Mouse (Mus musculus): ENCODE data around the gene Mcoln2. TPM values are rescaled to one million over a fixed set of nuclear protein-coding genes. Genes with fewer than 3 reads are reported as not detected.

Gene Mcoln2
- polyA plus RNA-seq, 1 experiment from 2014 or later = 4.5 TPM

- Histone ChIP-seq H3K9ac (replicated peaks) (no peak overlapping the region), H3K27me3 (ENCODE audit: insufficient read depth, low read length) (no peaks in the 10 kb centered on the region), H3K4me3 (ENCODE audit: low read depth, low read length) (no peak overlapping the region), H3K27ac (ENCODE audit: low read depth) (no peak overlapping the region), H3K4me2 (ENCODE audit: low read depth, low read length) (peak overlapping the region; percentile 40; the same call in 1 of the 2 replicates), H3K36me3 (replicated peaks; ENCODE audit: insufficient read depth, low read length) (no peaks in the 10 kb centered on the region), H3K4me1 (ENCODE audit: insufficient read depth) (no peaks in the 10 kb centered on the region; the same call in 1 of the 2 replicates), H3K9me3 (ENCODE audit: low read length) (no peaks in the 10 kb centered on the region)
- whole genome bisulfite sequencing (ENCODE audit: insufficient replicate concordance) = 55% methylated on average over 7 of the region's 7 CpGs
- ATAC-seq (peak; percentile 47; the same call in 1 of the 2 replicates), DNase-seq (no peak)
- TF ChIP-seq EP300 (IDR thresholded peaks at IDR 0.05; ENCODE audit: low read depth) = no peak
- no peak for TF ChIP-seq CTCF (IDR thresholded peaks at IDR 0.05; ENCODE audit: low read depth)
Observed at GRCm38 (mm10) chr3:146177295-146177694, 27.7 kb downstream of the Mcoln2 start.

- ATAC-seq (peak; percentile 87), DNase-seq (peak; percentile 81)
- peak; percentile 84 for TF ChIP-seq CTCF (IDR thresholded peaks at IDR 0.05; ENCODE audit: low read depth)
- TF ChIP-seq EP300 (IDR thresholded peaks at IDR 0.05; ENCODE audit: low read depth) = 0 out of 2 replicates have a peak, but pooled peaks have one; percentile 27
- whole genome bisulfite sequencing (ENCODE audit: insufficient replicate concordance) = 9% methylated on average over 16 of the region's 16 CpGs
- Histone ChIP-seq H3K36me3 (replicated peaks; ENCODE audit: insufficient read depth, low read length) (no peaks in the 10 kb centered on the region), H3K4me2 (ENCODE audit: low read depth, low read length) (peak overlapping the region; percentile 40; the same call in 1 of the 2 replicates), H3K4me3 (ENCODE audit: low read depth, low read length) (no peak overlapping the region), H3K27ac (ENCODE audit: low read depth) (no peak overlapping the region), H3K4me1 (ENCODE audit: insufficient read depth) (no peaks in the 10 kb centered on the region; the same call in 1 of the 2 replicates), H3K27me3 (ENCODE audit: insufficient read depth, low read length) (no peaks in the 10 kb centered on the region), H3K9me3 (ENCODE audit: low read length) (no peaks in the 10 kb centered on the region), H3K9ac (replicated peaks) (no peak overlapping the region)
Observed at GRCm38 (mm10) chr3:146177748-146178582, 28.3 kb downstream of the Mcoln2 start.

DNA sequence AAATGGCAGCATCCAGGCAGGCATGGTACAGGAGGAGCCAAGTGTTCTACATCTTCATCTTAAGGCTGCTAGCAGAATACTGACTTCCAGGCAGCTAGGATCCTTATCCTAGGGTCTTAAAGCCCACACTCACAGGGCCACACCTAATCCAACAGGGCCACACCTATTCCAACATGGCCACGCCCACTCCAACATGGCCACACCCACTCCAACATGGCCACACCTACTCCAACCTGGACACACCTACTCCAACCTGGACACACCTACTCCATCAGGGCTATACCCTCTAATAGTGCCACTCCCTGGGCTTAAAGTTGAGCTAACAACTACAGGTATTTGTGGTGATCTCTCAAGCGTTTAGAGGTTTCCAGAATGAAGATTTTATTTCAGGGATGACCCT, 30.7 kb downstream of the Mcoln2 start:
- TF ChIP-seq CTCF (IDR thresholded peaks at IDR 0.05; ENCODE audit: low read depth) = no peak
- no peak for TF ChIP-seq EP300 (IDR thresholded peaks at IDR 0.05; ENCODE audit: low read depth)
- Histone ChIP-seq H3K36me3 (replicated peaks; ENCODE audit: insufficient read depth, low read length) (no peaks in the 10 kb centered on the region), H3K27me3 (ENCODE audit: insufficient read depth, low read length) (no peaks in the 10 kb centered on the region), H3K4me2 (ENCODE audit: low read depth, low read length) (no peak overlapping the region), H3K9ac (replicated peaks) (no peak overlapping the region), H3K4me1 (ENCODE audit: insufficient read depth) (no peaks in the 10 kb centered on the region; the same call in 1 of the 2 replicates), H3K27ac (ENCODE audit: low read depth) (no peak overlapping the region), H3K4me3 (ENCODE audit: low read depth, low read length) (no peak overlapping the region), H3K9me3 (ENCODE audit: low read length) (no peaks in the 10 kb centered on the region)
- 36% methylated on average over 2 of the region's 2 CpGs for WGBS (ENCODE audit: insufficient replicate concordance)
- ATAC-seq (no peak), DNase-seq (peak; percentile 27)

- ATAC-seq (no peak), DNase-seq (peak; percentile 68)
- no peak overlapping the region for H3K4me3 ChIP-seq (ENCODE audit: low read depth, low read length)
- no peak overlapping the region for H3K9ac ChIP-seq (replicated peaks)
- H3K27me3 ChIP-seq (ENCODE audit: insufficient read depth, low read length) = no peaks in the 10 kb centered on the region
- H3K9me3 ChIP-seq (ENCODE audit: low read length) = no peaks in the 10 kb centered on the region
- 44% methylated on average over 3 of the region's 3 CpGs for WGBS (ENCODE audit: insufficient replicate concordance)
- H3K4me2 ChIP-seq (ENCODE audit: low read depth, low read length) = no peak overlapping the region
- H3K27ac ChIP-seq (ENCODE audit: low read depth) = no peak overlapping the region
- H3K4me1 ChIP-seq (ENCODE audit: insufficient read depth) = no peaks in the 10 kb centered on the region; the same call in 1 of the 2 replicates
- TF ChIP-seq EP300 (IDR thresholded peaks at IDR 0.05; ENCODE audit: low read depth) = no peak
- peak; percentile 69 for TF ChIP-seq CTCF (IDR thresholded peaks at IDR 0.05; ENCODE audit: low read depth)
- no peaks in the 10 kb centered on the region for H3K36me3 ChIP-seq (replicated peaks; ENCODE audit: insufficient read depth, low read length)
Observed at GRCm38 (mm10) chr3:146180986-146181385, 31.4 kb downstream of the Mcoln2 start.

DNA sequence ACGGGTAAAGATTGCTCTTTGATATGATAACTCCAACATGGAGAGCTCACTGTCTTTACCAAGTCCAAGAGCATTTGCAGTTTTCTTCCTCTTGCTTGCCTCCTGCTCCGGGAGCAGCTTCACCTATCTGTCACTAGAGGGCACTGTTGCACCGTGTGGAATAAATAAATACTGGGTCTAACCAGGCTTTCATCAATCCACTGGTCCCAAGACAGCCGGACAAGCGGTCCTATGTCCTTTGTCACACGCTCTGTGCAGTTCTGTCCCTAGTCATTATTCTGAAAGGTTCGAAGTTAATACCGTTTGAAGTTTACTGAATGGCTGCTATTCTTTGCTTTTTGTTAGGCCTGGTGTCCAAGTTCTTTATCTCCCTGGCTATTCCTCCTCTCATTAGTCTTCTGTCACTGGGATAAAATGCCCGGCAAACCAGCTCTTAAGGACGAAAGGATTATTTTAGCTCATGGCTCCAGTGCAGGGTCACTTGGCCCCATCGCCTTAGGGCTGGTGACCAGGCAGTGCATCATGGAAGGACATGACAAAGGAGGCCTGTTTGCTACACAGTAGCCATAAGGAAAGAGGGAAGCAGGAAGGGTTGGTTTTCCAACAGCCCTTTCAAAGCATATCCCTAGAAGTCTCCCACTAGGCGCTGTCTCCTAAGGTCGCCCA, 35.5 kb downstream of the Mcoln2 start:
- peak; percentile 52 for DNase-seq
- peak; percentile 31; the same call in 1 of the 2 replicates for ATAC-seq

GRCm38 (mm10) chr3:146186033-146186432, 36.4 kb downstream of the Mcoln2 start:
- no peaks in the 10 kb centered on the region for H3K4me1 ChIP-seq (ENCODE audit: insufficient read depth)
- ATAC-seq (no peak), DNase-seq (no peak)
- no peak overlapping the region for H3K9ac ChIP-seq (replicated peaks)
- no peak overlapping the region for H3K27ac ChIP-seq (ENCODE audit: low read depth)
- no peaks in the 10 kb centered on the region for H3K36me3 ChIP-seq (replicated peaks; ENCODE audit: insufficient read depth, low read length)
- H3K9me3 ChIP-seq (ENCODE audit: low read length) = no peaks in the 10 kb centered on the region
- WGBS (ENCODE audit: insufficient replicate concordance) = 80% methylated on average over 10 of the region's 10 CpGs
- no peaks in the 10 kb centered on the region for H3K27me3 ChIP-seq (ENCODE audit: insufficient read depth, low read length)
- H3K4me3 ChIP-seq (ENCODE audit: low read depth, low read length) = no peak overlapping the region
- TF ChIP-seq CTCF (IDR thresholded peaks at IDR 0.05; ENCODE audit: low read depth) = no peak
- no peak for TF ChIP-seq EP300 (IDR thresholded peaks at IDR 0.05; ENCODE audit: low read depth)
- no peak overlapping the region for H3K4me2 ChIP-seq (ENCODE audit: low read depth, low read length)

More for the DNA sequence above, 35.5 kb downstream of the Mcoln2 start:
- WGBS (ENCODE audit: insufficient replicate concordance) = 39% methylated on average over 13 of the region's 13 CpGs
- no peaks in the 10 kb centered on the region for H3K36me3 ChIP-seq (replicated peaks; ENCODE audit: insufficient read depth, low read length)
- H3K27me3 ChIP-seq (ENCODE audit: insufficient read depth, low read length) = no peaks in the 10 kb centered on the region
- H3K9ac ChIP-seq (replicated peaks) = no peak overlapping the region
- no peaks in the 10 kb centered on the region for H3K9me3 ChIP-seq (ENCODE audit: low read length)
- no peak overlapping the region for H3K4me2 ChIP-seq (ENCODE audit: low read depth, low read length)
- H3K4me3 ChIP-seq (ENCODE audit: low read depth, low read length) = no peak overlapping the region
- H3K27ac ChIP-seq (ENCODE audit: low read depth) = no peak overlapping the region
- H3K4me1 ChIP-seq (ENCODE audit: insufficient read depth) = no peaks in the 10 kb centered on the region
- no peak for TF ChIP-seq EP300 (IDR thresholded peaks at IDR 0.05; ENCODE audit: low read depth)
- TF ChIP-seq CTCF (IDR thresholded peaks at IDR 0.05; ENCODE audit: low read depth) = peak; percentile 91

Data from liver, postnatal 0 days (tissue).